Mouse (Mus musculus) neural tube, embryonic 12.5 days (tissue): ENCODE measurements at regions not wholly inside any gene's neighbourhood (a gene's known extent, or its start where the extent isn't known, plus 50 kb on each side); places are given as distances from the start of the nearest gene placed in this dataset.
A peak's percentile ranks its signal among the peaks of the same experiment; 100 is the strongest.

Source experiments
- ATAC-seq: fragments of 200-750 bp; cut with Nextera tagmentation; 2 replicates; pipeline ENCODE4 v1.8.0; 2017; ENCODE audit warnings: low read depth, mild to moderate bottlenecking, moderate TSS enrichment, moderate library complexity; ENCODE audit not compliant: low FRiP score
- H3K27ac ChIP-seq: fragments of 300-500 bp; sonication (generic); 2 replicates; pipeline ENCODE4 v1.5.1; 2016
- H3K27me3 ChIP-seq: fragments of 300-500 bp; sonication (generic); replicated peaks from 2 replicates; pipeline ENCODE4 v1.6.1; 2016; ENCODE audit warnings: mild to moderate bottlenecking
- H3K36me3 ChIP-seq: fragments of 300-500 bp; sonication (generic); 2 replicates; pipeline ENCODE4 v1.6.1; 2016; ENCODE audit warnings: mild to moderate bottlenecking
- H3K4me1 ChIP-seq: fragments of 300-500 bp; sonication (generic); 2 replicates; pipeline ENCODE4 v1.6.1; 2016
- H3K4me2 ChIP-seq: fragments of 300-500 bp; sonication (generic); replicated peaks from 2 replicates; pipeline ENCODE4 v1.6.1; 2016; ENCODE audit warnings: mild to moderate bottlenecking
- H3K4me3 ChIP-seq: fragments of 300-500 bp; sonication (generic); 2 replicates; pipeline ENCODE4 v1.5.1; 2016
- H3K9ac ChIP-seq: fragments of 300-500 bp; sonication (generic); 2 replicates; pipeline ENCODE4 v1.6.1; 2016; ENCODE audit warnings: mild to moderate bottlenecking
- H3K9me3 ChIP-seq: fragments of 300-500 bp; sonication (generic); 2 replicates; pipeline ENCODE4 v1.6.1; 2016; ENCODE audit warnings: mild to moderate bottlenecking
- WGBS: fragments of 180-500 bp; shearing (Covaris S2); methylation state at CpG from one replicate; pipeline ENCODE4 v1.1.7; 2016; 5-methylcytosine and 5-hydroxymethylcytosine counted together

DNA sequence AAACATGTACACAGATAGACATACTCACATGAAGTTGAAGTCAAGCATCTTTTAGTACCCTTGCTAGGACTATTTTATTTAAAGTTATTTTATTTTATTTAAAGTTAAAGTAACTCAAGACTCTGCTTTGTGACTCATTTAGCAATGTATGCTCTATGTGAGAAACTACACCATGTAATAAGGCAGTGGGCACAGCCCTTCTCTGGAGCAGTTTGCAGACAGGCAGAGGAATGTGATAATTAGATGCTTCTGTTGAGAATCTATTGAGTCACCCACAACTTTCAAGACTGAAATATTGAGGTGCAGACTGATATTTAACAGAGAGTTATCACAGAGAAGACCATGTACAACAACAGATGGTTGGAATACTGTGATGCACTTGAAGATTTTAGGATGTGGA lies 825.2 kb upstream of the Cntn5 start:
- Histone ChIP-seq H3K36me3 (no peaks in the 10 kb centered on the region), H3K9ac (no peak overlapping the region), H3K27ac (no peak overlapping the region), H3K9me3 (no peaks in the 10 kb centered on the region), H3K4me1 (no peaks in the 10 kb centered on the region), H3K4me3 (no peak overlapping the region), H3K4me2 (no peak overlapping the region), H3K27me3 (no peaks in the 10 kb centered on the region)
- no peak for ATAC-seq

DNA sequence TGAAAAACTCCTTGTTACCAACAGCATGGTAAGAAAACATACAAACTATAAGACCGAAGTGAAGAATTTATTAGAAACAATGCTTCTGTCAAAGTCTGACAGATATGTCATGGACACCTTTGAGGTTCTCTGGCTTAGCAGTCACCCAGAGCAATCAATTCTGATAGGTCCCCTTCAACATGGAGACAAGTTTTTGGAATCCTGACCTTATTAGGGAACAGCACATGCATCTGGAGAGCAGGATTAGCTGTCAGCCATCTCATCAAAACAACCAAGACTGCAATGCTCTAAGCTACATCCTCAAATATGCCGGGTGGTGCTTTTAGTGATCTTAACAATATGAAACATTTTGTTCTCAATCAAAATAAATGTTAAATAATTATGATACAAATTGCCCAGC lies 817.2 kb upstream of the Cntn5 start:
- ATAC-seq, result no peak
- 89% methylated on average over 2 of the region's 2 CpGs for WGBS

DNA sequence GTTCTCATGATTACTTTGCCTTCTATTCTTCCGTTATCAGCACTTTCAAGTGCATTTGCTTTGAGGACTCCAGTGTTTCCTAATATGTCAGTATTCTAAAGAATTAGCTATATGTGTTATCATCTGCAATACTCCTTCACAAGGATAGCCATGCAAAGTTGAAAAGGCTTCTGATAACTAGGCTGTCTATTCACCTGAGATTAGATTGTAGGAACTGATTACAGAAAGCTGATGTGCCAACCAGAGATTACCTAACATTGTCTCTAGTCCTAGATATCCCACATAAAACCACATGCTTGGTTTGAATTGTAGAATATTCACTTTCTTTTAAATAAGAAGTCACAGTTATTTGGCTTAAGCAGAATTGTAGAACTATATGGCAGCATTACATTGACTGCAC lies 800.1 kb upstream of the Cntn5 start:
- ATAC-seq, result no peak

More for the DNA sequence above, 817.2 kb upstream of the Cntn5 start:
- no peak overlapping the region for H3K4me2 ChIP-seq
- no peaks in the 10 kb centered on the region for H3K36me3 ChIP-seq
- no peaks in the 10 kb centered on the region for H3K9me3 ChIP-seq
- no peak overlapping the region for H3K27ac ChIP-seq
- no peaks in the 10 kb centered on the region for H3K27me3 ChIP-seq
- H3K9ac ChIP-seq, result no peak overlapping the region
- no peak overlapping the region for H3K4me3 ChIP-seq
- no peaks in the 10 kb centered on the region for H3K4me1 ChIP-seq

DNA sequence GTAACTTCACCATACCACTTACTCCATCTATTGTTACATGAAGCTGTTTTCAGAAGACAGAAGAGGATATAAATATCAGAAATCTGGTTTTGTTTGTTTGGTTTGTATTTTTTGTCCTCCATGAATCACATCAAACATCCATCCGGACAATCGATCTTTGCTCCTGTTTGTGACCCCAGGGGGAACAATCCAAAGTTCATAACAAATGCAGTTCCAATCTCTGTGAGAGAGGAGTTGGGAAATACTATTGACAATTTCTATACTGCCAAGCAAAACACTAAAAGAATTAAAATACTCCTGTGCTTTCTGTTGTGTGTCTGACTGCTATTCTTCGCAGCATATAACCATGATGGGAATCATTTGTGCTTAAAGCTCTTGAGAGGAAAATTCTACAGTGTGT lies 798.6 kb upstream of the Cntn5 start:
- H3K4me1 ChIP-seq, result no peaks in the 10 kb centered on the region
- no peak overlapping the region for H3K4me2 ChIP-seq
- no peak overlapping the region for H3K9ac ChIP-seq
- H3K36me3 ChIP-seq, result no peaks in the 10 kb centered on the region
- no peaks in the 10 kb centered on the region for H3K27me3 ChIP-seq
- 90% methylated on average over 3 of the region's 3 CpGs for WGBS
- no peak overlapping the region for H3K4me3 ChIP-seq
- no peak for ATAC-seq
- no peak overlapping the region for H3K27ac ChIP-seq
- no peaks in the 10 kb centered on the region for H3K9me3 ChIP-seq

More for the DNA sequence above, 800.1 kb upstream of the Cntn5 start:
- Histone ChIP-seq H3K4me1 (no peaks in the 10 kb centered on the region), H3K4me3 (no peak overlapping the region), H3K27ac (no peak overlapping the region), H3K9me3 (no peaks in the 10 kb centered on the region), H3K36me3 (no peaks in the 10 kb centered on the region), H3K9ac (no peak overlapping the region), H3K27me3 (no peaks in the 10 kb centered on the region), H3K4me2 (no peak overlapping the region)
- WGBS, result 85% methylated on average over 1 of the region's 1 CpGs

DNA sequence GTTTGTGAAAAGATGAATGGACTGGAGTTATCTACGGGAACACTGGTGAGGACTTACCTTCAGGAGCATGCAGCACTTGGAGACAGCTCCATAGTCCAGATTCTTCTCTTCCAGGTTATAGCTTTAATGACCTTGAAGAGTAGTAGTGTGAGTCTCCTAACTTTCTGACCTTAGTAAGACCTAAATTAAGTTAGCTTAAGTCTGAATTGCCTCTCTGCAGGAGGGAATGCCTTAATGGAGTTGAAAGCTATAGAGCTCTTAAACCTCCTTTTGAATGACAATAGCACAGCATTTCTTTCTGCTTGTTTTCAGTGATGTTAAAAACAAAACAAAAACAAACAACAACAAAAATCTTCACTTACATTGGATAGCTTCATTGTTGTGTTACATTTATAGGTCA lies 788.9 kb upstream of the Cntn5 start:
- Histone ChIP-seq H3K9ac (no peak overlapping the region), H3K27ac (no peak overlapping the region), H3K27me3 (no peaks in the 10 kb centered on the region), H3K4me3 (no peak overlapping the region), H3K4me2 (no peak overlapping the region), H3K36me3 (no peaks in the 10 kb centered on the region), H3K9me3 (no peaks in the 10 kb centered on the region), H3K4me1 (no peaks in the 10 kb centered on the region)
- no peak for ATAC-seq
- WGBS, result 81% methylated on average over 1 of the region's 1 CpGs

DNA sequence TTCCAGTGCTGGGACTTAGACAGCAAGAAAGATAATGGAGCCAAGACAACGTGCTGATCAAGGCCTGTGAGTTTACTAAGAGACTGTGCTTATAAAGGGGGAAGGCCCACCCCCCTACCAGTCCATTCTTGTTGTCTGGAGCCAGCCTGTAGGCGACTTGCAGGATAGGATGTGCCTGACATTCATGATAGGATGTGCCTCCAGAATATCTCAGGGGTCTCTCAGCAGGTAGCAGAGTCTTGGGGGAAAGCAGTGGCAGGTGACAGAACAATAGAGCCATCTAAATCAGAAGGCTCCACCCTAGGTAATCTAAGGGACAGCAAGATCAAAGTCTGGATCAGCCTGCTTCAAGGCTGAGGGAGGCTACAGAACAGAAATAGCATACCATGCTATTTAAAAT lies 782.5 kb upstream of the Cntn5 start:
- H3K4me1 ChIP-seq, result no peaks in the 10 kb centered on the region
- H3K9ac ChIP-seq, result no peak overlapping the region
- H3K4me3 ChIP-seq, result no peak overlapping the region
- WGBS, result 12% methylated on average over 2 of the region's 2 CpGs
- H3K36me3 ChIP-seq, result no peaks in the 10 kb centered on the region
- H3K9me3 ChIP-seq, result no peaks in the 10 kb centered on the region
- no peak for ATAC-seq
- no peak overlapping the region for H3K4me2 ChIP-seq
- no peaks in the 10 kb centered on the region for H3K27me3 ChIP-seq
- no peak overlapping the region for H3K27ac ChIP-seq

DNA sequence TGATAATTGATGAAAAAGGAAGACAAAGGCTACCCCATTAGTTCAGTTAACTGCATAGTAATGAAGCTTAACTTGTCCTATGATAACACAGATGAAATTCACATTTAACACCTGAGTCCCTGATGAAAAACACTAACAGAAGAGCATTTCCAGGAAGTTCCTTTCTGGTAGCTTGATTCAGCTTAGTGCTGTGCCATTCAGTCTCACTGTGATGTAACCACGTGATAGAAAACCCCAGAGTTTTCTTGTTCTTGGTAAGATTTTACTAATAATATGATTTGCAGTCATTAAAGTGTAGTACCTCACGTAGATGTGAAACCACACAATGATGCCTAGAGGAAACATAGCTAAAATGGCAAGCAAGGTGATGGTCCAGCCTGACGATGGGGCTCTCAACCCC lies 767.4 kb upstream of the Cntn5 start:
- WGBS, result 82% methylated on average over 3 of the region's 3 CpGs
- Histone ChIP-seq H3K4me2 (no peak overlapping the region), H3K36me3 (no peaks in the 10 kb centered on the region), H3K27me3 (no peaks in the 10 kb centered on the region), H3K27ac (no peak overlapping the region), H3K4me3 (no peak overlapping the region), H3K9ac (no peak overlapping the region), H3K9me3 (no peaks in the 10 kb centered on the region), H3K4me1 (no peaks in the 10 kb centered on the region)
- no peak for ATAC-seq

DNA sequence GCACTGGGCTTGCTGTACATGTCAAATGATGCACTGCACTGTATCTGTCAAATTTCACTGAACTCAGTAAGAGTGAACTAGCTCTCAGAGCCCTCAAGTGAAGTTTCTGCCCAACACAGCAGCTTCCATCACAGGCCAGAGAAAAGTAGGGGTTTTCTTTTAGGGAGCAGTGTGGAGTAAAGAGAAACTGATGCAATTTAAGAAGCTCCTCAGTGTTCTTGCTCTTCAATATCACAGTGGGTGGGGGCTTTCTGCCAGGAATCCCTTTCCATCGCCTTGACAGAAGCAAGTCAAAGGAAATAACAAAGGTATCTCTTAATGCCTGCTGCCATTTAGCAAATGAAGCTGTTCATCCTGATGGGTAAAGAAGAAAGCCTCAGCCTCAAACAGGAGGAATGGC lies 766.7 kb upstream of the Cntn5 start:
- Histone ChIP-seq H3K9me3 (no peaks in the 10 kb centered on the region), H3K27ac (no peak overlapping the region), H3K9ac (no peak overlapping the region), H3K36me3 (no peaks in the 10 kb centered on the region), H3K4me2 (no peak overlapping the region), H3K27me3 (no peaks in the 10 kb centered on the region), H3K4me1 (no peaks in the 10 kb centered on the region), H3K4me3 (no peak overlapping the region)
- no peak for ATAC-seq
- 19% methylated on average over 1 of the region's 1 CpGs for WGBS

DNA sequence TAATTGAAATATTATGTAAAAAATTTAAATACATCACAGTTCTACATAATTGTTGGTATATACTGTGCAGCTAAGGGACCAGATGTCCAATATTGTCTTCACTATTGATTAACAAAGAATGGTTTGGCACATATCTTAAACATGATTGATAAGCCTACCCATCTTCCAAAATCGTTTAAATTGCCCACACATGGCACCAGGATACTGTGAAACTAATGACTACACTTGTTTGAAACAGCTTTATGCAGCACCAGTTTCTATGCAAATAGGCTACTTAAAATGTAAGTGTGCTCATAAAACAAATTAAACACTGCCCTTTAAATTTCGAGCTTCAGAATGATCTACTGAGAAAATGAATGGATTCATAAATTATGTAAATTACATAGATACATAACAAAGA lies 724.9 kb upstream of the Cntn5 start:
- Histone ChIP-seq H3K4me3 (no peak overlapping the region), H3K27me3 (no peaks in the 10 kb centered on the region), H3K27ac (no peak overlapping the region), H3K9me3 (no peaks in the 10 kb centered on the region), H3K4me1 (no peaks in the 10 kb centered on the region), H3K36me3 (no peaks in the 10 kb centered on the region), H3K4me2 (no peak overlapping the region), H3K9ac (no peak overlapping the region)
- 50% methylated on average over 2 of the region's 2 CpGs for WGBS
- peak; percentile 25; the same call in 1 of the 2 replicates for ATAC-seq

DNA sequence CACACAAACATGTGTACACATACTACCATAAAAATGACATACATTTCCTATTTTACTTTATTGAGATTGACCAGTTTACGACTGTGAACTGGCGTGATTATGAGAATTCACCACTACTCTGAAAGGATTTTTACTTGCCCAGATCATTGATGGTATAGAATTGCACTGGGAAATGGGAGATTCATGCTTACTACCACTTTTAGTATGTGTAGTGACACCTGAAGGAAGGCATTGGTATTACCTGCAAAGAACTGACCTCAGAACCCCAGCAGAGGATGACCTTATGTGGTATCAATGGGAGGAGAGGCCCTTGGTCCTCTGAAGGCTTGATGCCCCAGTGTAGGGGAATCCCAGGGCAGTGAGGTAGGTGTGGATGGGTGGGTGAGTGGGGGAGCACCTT lies 699.8 kb upstream of the Cntn5 start:
- H3K27me3 ChIP-seq, result no peaks in the 10 kb centered on the region
- H3K36me3 ChIP-seq, result no peaks in the 10 kb centered on the region
- H3K27ac ChIP-seq, result no peak overlapping the region
- no peaks in the 10 kb centered on the region for H3K9me3 ChIP-seq
- no peak overlapping the region for H3K4me2 ChIP-seq
- no peak overlapping the region for H3K9ac ChIP-seq
- ATAC-seq, result no peak
- no peaks in the 10 kb centered on the region for H3K4me1 ChIP-seq
- H3K4me3 ChIP-seq, result no peak overlapping the region
- WGBS, result 91% methylated on average over 2 of the region's 2 CpGs

DNA sequence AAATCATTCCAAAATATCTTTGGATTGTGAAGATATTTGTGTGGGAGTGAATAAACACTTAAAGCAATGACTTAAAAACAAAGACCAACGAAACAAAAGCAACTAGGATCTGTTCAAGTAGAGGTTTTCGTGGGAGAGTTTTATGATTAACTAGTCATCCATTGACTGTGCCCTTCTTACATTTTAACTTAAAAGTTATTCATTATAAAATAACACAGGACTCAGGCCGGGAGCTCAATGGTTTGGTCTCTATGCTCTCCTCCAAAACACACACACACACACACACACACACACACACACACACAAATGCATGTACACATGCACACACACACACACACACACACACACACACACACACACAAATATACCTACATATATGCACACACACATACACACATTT lies 699.3 kb upstream of the Cntn5 start:
- WGBS, result 67% methylated on average over 3 of the region's 3 CpGs
- H3K9me3 ChIP-seq, result no peaks in the 10 kb centered on the region
- no peaks in the 10 kb centered on the region for H3K36me3 ChIP-seq
- H3K27me3 ChIP-seq, result no peaks in the 10 kb centered on the region
- no peak overlapping the region for H3K9ac ChIP-seq
- no peak overlapping the region for H3K4me2 ChIP-seq
- ATAC-seq, result no peak
- no peak overlapping the region for H3K27ac ChIP-seq
- H3K4me1 ChIP-seq, result no peaks in the 10 kb centered on the region
- H3K4me3 ChIP-seq, result no peak overlapping the region

DNA sequence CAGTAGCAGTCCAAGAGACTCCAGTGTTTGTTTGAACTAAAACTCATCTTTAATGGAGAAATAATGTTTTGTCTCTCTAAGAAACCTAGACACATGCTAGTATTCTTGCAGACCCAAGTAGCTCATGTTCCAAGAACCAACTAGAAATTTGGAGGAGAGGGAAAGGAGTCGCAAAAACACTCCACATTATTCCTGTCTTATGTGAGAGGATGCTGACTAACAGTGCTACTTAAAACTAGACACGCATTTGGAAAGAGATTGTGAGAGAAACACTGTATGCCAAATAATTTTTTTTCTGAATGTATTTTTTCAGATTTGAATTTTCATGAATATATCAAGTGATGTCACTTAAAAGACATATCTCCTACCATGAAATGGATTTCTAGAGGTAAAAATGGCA lies 698.3 kb upstream of the Cntn5 start:
- Histone ChIP-seq H3K4me3 (no peak overlapping the region), H3K9ac (no peak overlapping the region), H3K4me2 (no peak overlapping the region), H3K4me1 (no peaks in the 10 kb centered on the region), H3K36me3 (no peaks in the 10 kb centered on the region), H3K9me3 (no peaks in the 10 kb centered on the region), H3K27ac (no peak overlapping the region), H3K27me3 (no peaks in the 10 kb centered on the region)
- ATAC-seq, result no peak
- WGBS, result 91% methylated on average over 2 of the region's 2 CpGs

DNA sequence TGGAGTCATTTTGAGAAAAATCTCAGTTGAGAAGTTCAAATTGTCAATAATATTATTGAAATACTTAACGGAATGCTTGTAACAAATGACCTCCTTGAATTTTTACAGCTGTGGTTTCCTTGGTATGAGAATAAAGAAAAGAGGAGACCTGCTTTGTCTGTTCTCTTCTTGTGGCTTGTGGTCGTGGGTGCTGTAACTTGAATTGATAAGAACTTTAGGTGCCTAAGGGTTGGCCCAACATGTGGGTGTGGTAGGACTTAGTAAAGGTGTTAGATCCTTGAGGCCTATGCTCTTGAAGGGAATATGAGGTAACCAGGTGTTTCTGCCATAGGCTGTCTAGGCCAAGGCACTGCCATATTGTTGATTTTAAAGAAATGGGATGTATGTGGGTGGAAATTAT lies 674.4 kb upstream of the Cntn5 start:
- Histone ChIP-seq H3K27ac (no peak overlapping the region), H3K4me3 (no peak overlapping the region), H3K4me1 (no peaks in the 10 kb centered on the region), H3K27me3 (no peaks in the 10 kb centered on the region), H3K4me2 (no peak overlapping the region), H3K9ac (no peak overlapping the region), H3K36me3 (no peaks in the 10 kb centered on the region), H3K9me3 (no peaks in the 10 kb centered on the region)
- WGBS, result 80% methylated on average over 2 of the region's 2 CpGs
- no peak for ATAC-seq

DNA sequence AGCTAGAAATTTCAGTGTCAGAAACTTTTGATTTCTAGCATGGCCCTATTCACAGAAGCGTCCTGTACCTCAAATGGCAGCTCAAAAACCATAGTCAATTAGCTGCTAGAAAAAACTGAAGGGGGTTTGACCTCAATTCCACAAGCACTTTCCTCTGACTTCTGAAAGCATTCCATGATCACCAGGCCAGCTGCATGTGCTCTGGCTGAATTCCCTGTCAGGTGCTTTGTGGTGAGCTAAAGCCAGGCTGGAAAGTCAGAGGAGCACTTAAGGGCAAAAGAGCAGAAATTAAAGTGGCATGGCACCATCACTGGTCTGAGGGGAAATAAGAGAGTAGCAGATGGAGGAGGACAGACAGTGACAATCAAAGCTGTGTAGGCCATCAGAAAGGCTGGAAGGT lies 658.3 kb upstream of the Cntn5 start:
- no peak overlapping the region for H3K4me2 ChIP-seq
- no peaks in the 10 kb centered on the region for H3K27me3 ChIP-seq
- H3K4me1 ChIP-seq, result no peaks in the 10 kb centered on the region
- no peak for ATAC-seq
- no peak overlapping the region for H3K9ac ChIP-seq
- no peak overlapping the region for H3K4me3 ChIP-seq
- no peaks in the 10 kb centered on the region for H3K9me3 ChIP-seq
- no peak overlapping the region for H3K27ac ChIP-seq
- WGBS, result 81% methylated on average over 1 of the region's 1 CpGs
- H3K36me3 ChIP-seq, result no peaks in the 10 kb centered on the region
